In genomic region chr12:51829290-51830076, GRCm38 (mm10) we compare ENCODE assay signal across 8 mouse cellular contexts. TPM values are rescaled to one million over a fixed set of nuclear protein-coding genes. Genes with fewer than 3 reads are reported as not detected.
DNase-seq lines count a peak whose midpoint lies in the region; ATAC-seq and TF ChIP-seq lines count a peak whose summit lies in the region.

Hectd1 (minus strand) TSS chr12:51829536.

- 1% methylated on average over 111 of the region's 114 CpGs for WGBS in cerebellum, adult 2 months
- under 1% methylated on average over 70 of the region's 114 CpGs for WGBS in lung, embryonic 14.5 days
- WGBS in thymus, adult 2 months, result under 1% methylated on average over 113 of the region's 114 CpGs

- H3K36me3 ChIP-seq in G1E (replicated peaks), result peaks cover 34% of the 10 kb centered on the region
- H3K36me3 ChIP-seq in lung, embryonic 14.5 days (ENCODE audit: insufficient read depth), result peaks cover 14% of the 10 kb centered on the region
- H3K36me3 ChIP-seq in thymus, adult 2 months (ENCODE audit: control insufficient read depth, insufficient read depth, low read length), result no peaks in the 10 kb centered on the region

- peak; percentile 87 for DNase-seq in G1E (ENCODE audit: low spot score)
- DNase-seq in cerebellum, adult 2 months, result peak; percentile 83 to 91
- peak; percentile 73 for DNase-seq in forelimb bud, embryonic 11.5 days (ENCODE audit: low read depth, low spot score)
- DNase-seq in heart, postnatal 4 days, result peak; percentile 85
- DNase-seq in layer of hippocampus, adult 8-10 months (ENCODE audit: low spot score in 2 of 2), result peak; percentile 59 to 78
- DNase-seq in lung, embryonic 14.5 days, result peak; percentile 93
- peak; percentile 87 for DNase-seq in thymus, adult 2 months

- peak; percentile 33; the same call in 1 of the 2 replicates for TF ChIP-seq POLR2A in cerebellum, adult 2 months (IDR thresholded peaks at IDR 0.05; ENCODE audit: borderline replicate concordance, insufficient read depth, low read length)
- TF ChIP-seq POLR2A in thymus, adult 2 months (IDR thresholded peaks at IDR 0.05; ENCODE audit: control insufficient read depth, extremely low read depth, insufficient read depth, low read length, poor library complexity), result peak; percentile 68; the same call in 1 of the 2 replicates

- peak; percentile 70 for ATAC-seq in G1E (ENCODE audit: extremely low read depth, insufficient number of reproducible peaks, low FRiP score, poor library complexity, severe bottlenecking)
- ATAC-seq in lung, embryonic 14.5 days (ENCODE audit: insufficient read depth), result peak; percentile 95
- ATAC-seq in neutrophil, adult 5-6 weeks (ENCODE audit: extremely low read depth, insufficient number of reproducible peaks, low FRiP score, poor library complexity, severe bottlenecking), result peak; percentile 68

- H3K4me2 ChIP-seq in lung, embryonic 14.5 days, result peak within 1 kb of the TSS; percentile 86

- H3K27me3 ChIP-seq in G1E (ENCODE audit: insufficient read depth, low read length), result no peaks in the 10 kb centered on the region
- H3K27me3 ChIP-seq in cerebellum, adult 2 months (ENCODE audit: control insufficient read depth, insufficient read depth, low read length), result no peaks in the 10 kb centered on the region
- H3K27me3 ChIP-seq in lung, embryonic 14.5 days (ENCODE audit: insufficient read depth, low read length), result no peaks in the 10 kb centered on the region
- H3K27me3 ChIP-seq in thymus, adult 2 months (ENCODE audit: control insufficient read depth, insufficient read depth, low read length), result no peaks in the 10 kb centered on the region

- H3K27ac ChIP-seq in cerebellum, adult 2 months (ENCODE audit: insufficient read depth, low read length), result peak within 1 kb of the TSS; percentile 93
- H3K27ac ChIP-seq in lung, embryonic 14.5 days (ENCODE audit: low read depth), result peak within 1 kb of the TSS; percentile 99
- peak within 1 kb of the TSS; percentile 60 for H3K27ac ChIP-seq in thymus, adult 2 months (ENCODE audit: control insufficient read depth, insufficient read depth, low read length)

- H3K9me3 ChIP-seq in G1E (replicated peaks), result no peaks in the 10 kb centered on the region
- H3K9me3 ChIP-seq in lung, embryonic 14.5 days (ENCODE audit: low read depth, low read length), result no peaks in the 10 kb centered on the region

- TF ChIP-seq CTCF in G1E (IDR thresholded peaks at IDR 0.05; ENCODE audit: low read depth, low read length), result peak; percentile 27; the same call in 1 of the 2 replicates
- TF ChIP-seq CTCF in cerebellum, adult 2 months (IDR thresholded peaks at IDR 0.05; ENCODE audit: borderline replicate concordance, insufficient read depth, low read depth, low read length), result 0 out of 2 replicates have a peak, but pooled peaks have one; percentile 2
- TF ChIP-seq CTCF in lung, embryonic 14.5 days (IDR thresholded peaks at IDR 0.05; ENCODE audit: low read depth), result no peak
- TF ChIP-seq CTCF in thymus, adult 2 months (IDR thresholded peaks at IDR 0.05; ENCODE audit: borderline replicate concordance, control insufficient read depth, extremely low read depth, insufficient read depth, low read length, poor library complexity), result peak; percentile 64; the same call in 1 of the 2 replicates

- peaks cover 44% of the 10 kb centered on the region for H3K4me1 ChIP-seq in G1E (ENCODE audit: insufficient read depth, low read depth, low read length)
- H3K4me1 ChIP-seq in cerebellum, adult 2 months (ENCODE audit: control insufficient read depth, insufficient read depth, low read length), result peaks cover 2% of the 10 kb centered on the region; the same call in 1 of the 2 replicates
- 0 out of 2 replicates have a peak, but pooled peaks cover 5% of the 10 kb centered on the region for H3K4me1 ChIP-seq in lung, embryonic 14.5 days (ENCODE audit: insufficient read depth)
- H3K4me1 ChIP-seq in thymus, adult 2 months (replicated peaks; ENCODE audit: control insufficient read depth, insufficient read depth, low read length), result peaks cover 4% of the 10 kb centered on the region

- peak within 1 kb of the TSS; percentile 99 for H3K9ac ChIP-seq in lung, embryonic 14.5 days

- peak within 1 kb of the TSS; percentile 98 for H3K4me3 ChIP-seq in G1E (ENCODE audit: low read depth, low read length)
- peak within 1 kb of the TSS; percentile 67 for H3K4me3 ChIP-seq in cerebellum, adult 2 months (replicated peaks; ENCODE audit: insufficient read depth, low read depth, low read length)
- peak within 1 kb of the TSS; percentile 96 for H3K4me3 ChIP-seq in lung, embryonic 14.5 days (ENCODE audit: low read depth, low read length)
- peak within 1 kb of the TSS; percentile 82 for H3K4me3 ChIP-seq in thymus, adult 2 months (ENCODE audit: control insufficient read depth, insufficient read depth, low read length)

RNA-seq across cellular contexts. Expression of gene Hectd1, which starts in this region (rescaled TPM):
- total RNA-seq in G1E (2014; fragmentation: Nextera tagmentation) (249 and 255 TPM in 2 replicates), G1E (2017) (238 and 273 TPM in 2 replicates)
- 25.4 and 35.0 TPM in 2 replicates for polyA plus RNA-seq in G1E (2012)
- polyA plus RNA-seq in cerebellum, adult 2 months (2012; rRNA removed), result 39.4 and 41.9 TPM in 2 replicates
- total RNA-seq in heart, postnatal 4 days (2021), result 10 to 100 TPM; 96.8 to 99.6 TPM
- total RNA-seq in layer of hippocampus, adult 8-10 months (2022), result 10 to 100 TPM; 76.0 to 86.8 (median 83.3) TPM
- 46.6 and 46.8 TPM in 2 replicates for polyA plus RNA-seq in lung, embryonic 14.5 days (2014; fragmentation: Nextera tagmentation; extraction: Ambion mirVana)
- total RNA-seq in neutrophil, adult 5-6 weeks (2017), result 274 and 299 TPM in 2 replicates
- polyA plus RNA-seq in thymus, adult 2 months (2012; rRNA removed), result 27.7 and 29.6 TPM in 2 replicates

Comparison
In these comparisons a context has a peak if more than half of its experiments do, and no peak if none do; other contexts are left out.
1. Peak in every context shown above with its lines: DNase-seq, ATAC-seq, H3K4me3 ChIP-seq and H3K27ac ChIP-seq.